Mouse (Mus musculus): ENCODE measurements at regions not wholly inside any gene's neighbourhood (a gene's known extent, or its start where the extent isn't known, plus 50 kb on each side); places are given as distances from the start of the nearest gene placed in this dataset.

GRCm38 (mm10) chr8:64542501-64542900 lies 150.4 kb downstream of the Cpe start:
- Histone ChIP-seq H3K36me3 (no peaks in the 10 kb centered on the region), H3K4me2 (no peak overlapping the region), H3K27me3 (replicated peaks) (no peaks in the 10 kb centered on the region), H3K4me1 (replicated peaks) (no peaks in the 10 kb centered on the region), H3K27ac (ENCODE audit: poor library complexity, severe bottlenecking) (no peak overlapping the region), H3K9me3 (replicated peaks) (no peaks in the 10 kb centered on the region), H3K4me3 (no peak overlapping the region), H3K9ac (no peak overlapping the region)
- WGBS: 68% methylated on average over 3 of the region's 3 CpGs
- ATAC-seq (ENCODE audit: insufficient number of reproducible peaks, low FRiP score): no peak

- H3K9me3 ChIP-seq (replicated peaks): no peaks in the 10 kb centered on the region
- H3K4me3 ChIP-seq: no peak overlapping the region
- H3K4me2 ChIP-seq: no peak overlapping the region
- H3K4me1 ChIP-seq (replicated peaks): no peaks in the 10 kb centered on the region
- H3K36me3 ChIP-seq: no peaks in the 10 kb centered on the region
- no peak for ATAC-seq (ENCODE audit: insufficient number of reproducible peaks, low FRiP score)
- 69% methylated on average over 4 of the region's 4 CpGs for WGBS
- H3K27me3 ChIP-seq (replicated peaks): no peaks in the 10 kb centered on the region
- no peak overlapping the region for H3K27ac ChIP-seq (ENCODE audit: poor library complexity, severe bottlenecking)
- no peak overlapping the region for H3K9ac ChIP-seq
Observed at GRCm38 (mm10) chr8:64539846-64540472, 152.9 kb downstream of the Cpe start.

DNA sequence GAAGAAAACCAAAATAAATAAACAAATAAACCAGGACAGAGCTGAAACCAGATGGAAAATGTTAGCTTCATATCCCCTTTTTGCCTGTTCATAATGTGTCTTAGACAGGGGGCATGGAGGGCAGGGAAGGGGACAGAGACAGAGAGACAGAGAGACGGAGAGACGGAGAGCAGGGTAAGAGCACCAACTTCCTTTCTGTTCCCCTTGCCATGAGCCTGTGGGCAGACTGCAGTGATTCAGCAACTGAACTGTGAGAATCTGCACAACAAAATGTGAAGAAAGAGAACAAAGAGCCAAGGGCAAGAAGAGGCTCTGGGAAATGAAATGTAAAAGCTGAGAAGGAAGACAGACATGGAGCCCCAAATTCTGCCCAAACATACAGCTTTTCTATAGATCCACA lies 161.1 kb downstream of the Cpe start:
- no peak overlapping the region for H3K9ac ChIP-seq
- no peak overlapping the region for H3K27ac ChIP-seq (ENCODE audit: poor library complexity, severe bottlenecking)
- no peak for ATAC-seq (ENCODE audit: insufficient number of reproducible peaks, low FRiP score)
- H3K36me3 ChIP-seq: no peaks in the 10 kb centered on the region
- no peaks in the 10 kb centered on the region for H3K9me3 ChIP-seq (replicated peaks)
- 55% methylated on average over 2 of the region's 2 CpGs for WGBS
- H3K27me3 ChIP-seq (replicated peaks): 0 out of 2 replicates have a peak, but pooled peaks cover 5% of the 10 kb centered on the region
- no peak overlapping the region for H3K4me2 ChIP-seq
- no peak overlapping the region for H3K4me3 ChIP-seq
- no peaks in the 10 kb centered on the region for H3K4me1 ChIP-seq (replicated peaks)

- Histone ChIP-seq H3K27me3 (replicated peaks) (0 out of 2 replicates have a peak, but pooled peaks cover under 1% of the 10 kb centered on the region), H3K9me3 (replicated peaks) (no peaks in the 10 kb centered on the region), H3K27ac (ENCODE audit: poor library complexity, severe bottlenecking) (no peak overlapping the region), H3K4me3 (no peak overlapping the region), H3K36me3 (no peaks in the 10 kb centered on the region), H3K4me2 (no peak overlapping the region), H3K9ac (no peak overlapping the region), H3K4me1 (replicated peaks) (no peaks in the 10 kb centered on the region)
- no peak for ATAC-seq (ENCODE audit: insufficient number of reproducible peaks, low FRiP score)
- WGBS: 62% methylated on average over 8 of the region's 8 CpGs
Observed at GRCm38 (mm10) chr8:64522441-64523102, 170.3 kb downstream of the Cpe start.

GRCm38 (mm10) chr8:64519650-64520049 lies 173.2 kb downstream of the Cpe start:
- Histone ChIP-seq H3K36me3 (no peaks in the 10 kb centered on the region), H3K9me3 (replicated peaks) (no peaks in the 10 kb centered on the region), H3K4me3 (no peak overlapping the region), H3K9ac (no peak overlapping the region), H3K27me3 (replicated peaks) (no peaks in the 10 kb centered on the region), H3K27ac (ENCODE audit: poor library complexity, severe bottlenecking) (no peak overlapping the region), H3K4me1 (replicated peaks) (no peaks in the 10 kb centered on the region), H3K4me2 (no peak overlapping the region)
- WGBS: 68% methylated on average over 1 of the region's 1 CpGs
- no peak for ATAC-seq (ENCODE audit: insufficient number of reproducible peaks, low FRiP score)

DNA sequence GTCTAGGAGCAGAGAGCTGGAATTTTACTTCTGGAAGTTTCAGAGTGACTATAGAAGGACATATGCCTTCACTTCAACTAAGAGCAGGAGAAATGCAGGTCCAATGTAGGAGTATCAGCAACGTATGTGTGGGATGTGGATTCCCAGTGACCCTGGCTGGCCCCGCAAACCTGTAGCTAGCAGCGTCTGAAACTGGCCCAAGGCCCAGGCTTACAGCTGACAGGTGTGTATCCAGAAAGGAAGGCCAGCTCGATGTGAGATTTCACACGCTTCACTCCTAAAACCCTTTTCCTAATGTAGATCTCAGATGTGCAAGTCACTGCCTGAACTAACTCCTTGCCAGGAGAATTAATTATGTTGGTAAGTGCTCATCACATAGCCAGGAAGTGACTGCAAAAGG lies 176.9 kb downstream of the Cpe start:
- WGBS: 76% methylated on average over 5 of the region's 5 CpGs
- Histone ChIP-seq H3K9me3 (replicated peaks) (peaks cover 8% of the 10 kb centered on the region), H3K4me3 (no peak overlapping the region), H3K4me2 (no peak overlapping the region), H3K4me1 (replicated peaks) (no peaks in the 10 kb centered on the region), H3K36me3 (no peaks in the 10 kb centered on the region), H3K27ac (ENCODE audit: poor library complexity, severe bottlenecking) (no peak overlapping the region), H3K9ac (no peak overlapping the region), H3K27me3 (replicated peaks) (no peaks in the 10 kb centered on the region)
- no peak for ATAC-seq (ENCODE audit: insufficient number of reproducible peaks, low FRiP score)

DNA sequence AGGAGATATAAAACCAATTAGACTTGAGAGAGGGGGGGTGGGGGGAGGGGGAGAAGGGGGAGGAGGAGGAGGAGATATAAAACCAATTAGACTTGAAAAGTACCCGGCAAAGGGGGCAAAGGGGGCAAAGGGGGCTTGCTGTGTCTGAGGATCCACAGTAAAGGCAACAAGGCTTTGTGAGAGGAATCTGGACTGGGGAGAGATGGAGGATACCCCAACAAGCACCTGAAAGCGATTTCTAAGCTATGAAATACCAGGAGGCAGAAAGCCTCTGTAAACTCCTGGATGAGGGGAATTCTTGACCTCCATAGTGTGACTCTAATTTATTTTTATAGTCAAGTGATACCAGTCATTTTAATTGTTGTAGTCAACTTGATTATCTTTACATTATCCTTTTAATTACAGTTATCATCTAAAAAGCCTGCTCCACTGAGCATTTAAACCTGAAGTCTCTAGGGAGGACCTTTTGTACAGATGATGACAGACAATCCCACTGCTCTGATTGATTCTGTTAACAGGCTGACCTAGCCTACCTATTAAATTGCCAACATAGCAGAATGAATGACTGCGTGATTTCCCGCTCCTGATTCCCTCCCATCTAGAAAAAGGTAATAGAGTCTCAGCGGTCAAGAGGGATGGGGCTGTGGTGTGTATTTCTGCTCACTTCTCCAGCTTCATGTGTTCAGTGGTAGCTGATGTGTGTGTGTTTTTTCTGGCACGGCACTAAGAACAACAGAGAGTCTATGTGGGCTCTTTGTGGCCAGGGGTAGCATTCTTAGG lies 195.4 kb downstream of the Cpe start:
- Histone ChIP-seq H3K9me3 (replicated peaks) (no peaks in the 10 kb centered on the region), H3K4me2 (no peak overlapping the region), H3K4me1 (replicated peaks) (no peaks in the 10 kb centered on the region), H3K27ac (ENCODE audit: poor library complexity, severe bottlenecking) (no peak overlapping the region), H3K27me3 (replicated peaks) (no peaks in the 10 kb centered on the region), H3K9ac (no peak overlapping the region), H3K36me3 (no peaks in the 10 kb centered on the region), H3K4me3 (no peak overlapping the region)
- 59% methylated on average over 6 of the region's 6 CpGs for WGBS
- no peak for ATAC-seq (ENCODE audit: insufficient number of reproducible peaks, low FRiP score)

GRCm38 (mm10) chr8:64496333-64497213 lies 196.3 kb downstream of the Cpe start:
- Histone ChIP-seq H3K4me3 (no peak overlapping the region), H3K4me2 (no peak overlapping the region), H3K36me3 (no peaks in the 10 kb centered on the region), H3K4me1 (replicated peaks) (no peaks in the 10 kb centered on the region), H3K27ac (ENCODE audit: poor library complexity, severe bottlenecking) (no peak overlapping the region), H3K9me3 (replicated peaks) (no peaks in the 10 kb centered on the region), H3K9ac (no peak overlapping the region), H3K27me3 (replicated peaks) (no peaks in the 10 kb centered on the region)
- 64% methylated on average over 14 of the region's 14 CpGs for WGBS
- ATAC-seq (ENCODE audit: insufficient number of reproducible peaks, low FRiP score): no peak

DNA sequence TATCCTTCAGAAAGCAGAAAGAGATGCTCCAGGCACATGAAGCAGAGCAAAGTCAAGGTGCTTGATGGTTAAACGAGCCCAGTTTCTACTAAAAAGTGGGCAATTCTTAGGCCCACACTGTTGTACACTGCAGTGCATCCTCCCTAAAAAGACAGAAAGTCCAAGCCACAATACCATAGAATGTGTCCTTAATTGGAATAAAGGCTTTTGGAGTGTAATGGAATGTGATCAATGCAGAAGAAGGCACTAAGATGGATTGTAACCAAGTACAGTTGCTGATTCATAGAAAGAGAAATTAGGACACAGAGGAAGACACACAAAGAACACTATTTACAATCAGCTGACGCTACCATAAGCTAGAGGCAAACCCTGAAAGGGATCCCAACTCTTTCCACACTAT lies 201.3 kb downstream of the Cpe start:
- no peak for ATAC-seq (ENCODE audit: insufficient number of reproducible peaks, low FRiP score)
- H3K9me3 ChIP-seq (replicated peaks): no peaks in the 10 kb centered on the region
- H3K4me3 ChIP-seq: no peak overlapping the region
- no peaks in the 10 kb centered on the region for H3K27me3 ChIP-seq (replicated peaks)
- no peaks in the 10 kb centered on the region for H3K4me1 ChIP-seq (replicated peaks)
- no peaks in the 10 kb centered on the region for H3K36me3 ChIP-seq
- H3K4me2 ChIP-seq: no peak overlapping the region
- 78% methylated on average over 2 of the region's 2 CpGs for WGBS
- H3K27ac ChIP-seq (ENCODE audit: poor library complexity, severe bottlenecking): no peak overlapping the region
- no peak overlapping the region for H3K9ac ChIP-seq

DNA sequence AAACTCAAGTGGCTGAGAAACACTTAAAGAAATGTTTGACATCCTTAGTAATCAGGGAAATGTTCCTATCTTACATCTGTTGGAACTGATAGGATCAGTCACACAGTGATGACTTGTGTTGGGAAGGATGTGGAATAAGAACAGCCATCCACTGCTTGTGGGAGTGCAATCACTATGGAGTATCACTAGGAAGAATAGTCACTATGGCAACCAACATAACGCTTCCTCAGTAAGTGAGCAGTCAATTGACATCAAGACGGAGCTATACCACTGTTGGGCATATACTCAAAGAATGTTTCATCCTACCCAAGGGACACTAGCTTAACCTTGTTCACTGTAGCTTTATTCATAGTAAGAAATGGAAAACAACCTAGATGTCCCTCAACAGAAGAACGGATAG lies 204.8 kb downstream of the Cpe start:
- Histone ChIP-seq H3K36me3 (no peaks in the 10 kb centered on the region), H3K4me1 (replicated peaks) (no peaks in the 10 kb centered on the region), H3K9ac (no peak overlapping the region), H3K4me2 (no peak overlapping the region), H3K4me3 (no peak overlapping the region), H3K27me3 (replicated peaks) (no peaks in the 10 kb centered on the region), H3K9me3 (replicated peaks) (no peaks in the 10 kb centered on the region), H3K27ac (ENCODE audit: poor library complexity, severe bottlenecking) (no peak overlapping the region)
- ATAC-seq (ENCODE audit: insufficient number of reproducible peaks, low FRiP score): no peak
- 77% methylated on average over 3 of the region's 3 CpGs for WGBS

DNA sequence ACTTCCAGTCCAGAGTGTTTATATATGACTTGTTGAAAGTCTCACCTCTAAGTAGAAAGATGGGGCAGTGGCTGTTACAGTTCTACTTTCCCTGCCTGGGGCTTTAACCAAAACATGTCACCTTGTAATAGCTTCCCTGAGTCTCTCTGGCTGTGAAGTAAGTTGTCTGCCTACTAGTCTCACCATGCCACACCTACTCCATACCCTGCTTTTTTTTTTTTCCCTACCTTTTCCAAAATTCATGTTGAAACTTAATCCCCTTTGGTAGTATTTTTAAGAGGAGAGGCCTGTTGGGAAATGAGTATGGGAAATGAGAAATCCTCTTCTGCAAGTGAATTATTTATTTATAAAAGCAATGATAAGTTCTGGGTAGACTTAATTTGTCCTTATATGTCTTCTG lies 219.6 kb downstream of the Cpe start:
- no peaks in the 10 kb centered on the region for H3K9me3 ChIP-seq (replicated peaks)
- no peaks in the 10 kb centered on the region for H3K36me3 ChIP-seq
- ATAC-seq (ENCODE audit: insufficient number of reproducible peaks, low FRiP score): no peak
- no peaks in the 10 kb centered on the region for H3K27me3 ChIP-seq (replicated peaks)
- no peak overlapping the region for H3K4me2 ChIP-seq
- H3K4me3 ChIP-seq: no peak overlapping the region
- no peak overlapping the region for H3K27ac ChIP-seq (ENCODE audit: poor library complexity, severe bottlenecking)
- H3K4me1 ChIP-seq (replicated peaks): no peaks in the 10 kb centered on the region
- no peak overlapping the region for H3K9ac ChIP-seq
